Comparison of ENCODE assay signal across 8 mouse cellular contexts in the genomic region with DNA sequence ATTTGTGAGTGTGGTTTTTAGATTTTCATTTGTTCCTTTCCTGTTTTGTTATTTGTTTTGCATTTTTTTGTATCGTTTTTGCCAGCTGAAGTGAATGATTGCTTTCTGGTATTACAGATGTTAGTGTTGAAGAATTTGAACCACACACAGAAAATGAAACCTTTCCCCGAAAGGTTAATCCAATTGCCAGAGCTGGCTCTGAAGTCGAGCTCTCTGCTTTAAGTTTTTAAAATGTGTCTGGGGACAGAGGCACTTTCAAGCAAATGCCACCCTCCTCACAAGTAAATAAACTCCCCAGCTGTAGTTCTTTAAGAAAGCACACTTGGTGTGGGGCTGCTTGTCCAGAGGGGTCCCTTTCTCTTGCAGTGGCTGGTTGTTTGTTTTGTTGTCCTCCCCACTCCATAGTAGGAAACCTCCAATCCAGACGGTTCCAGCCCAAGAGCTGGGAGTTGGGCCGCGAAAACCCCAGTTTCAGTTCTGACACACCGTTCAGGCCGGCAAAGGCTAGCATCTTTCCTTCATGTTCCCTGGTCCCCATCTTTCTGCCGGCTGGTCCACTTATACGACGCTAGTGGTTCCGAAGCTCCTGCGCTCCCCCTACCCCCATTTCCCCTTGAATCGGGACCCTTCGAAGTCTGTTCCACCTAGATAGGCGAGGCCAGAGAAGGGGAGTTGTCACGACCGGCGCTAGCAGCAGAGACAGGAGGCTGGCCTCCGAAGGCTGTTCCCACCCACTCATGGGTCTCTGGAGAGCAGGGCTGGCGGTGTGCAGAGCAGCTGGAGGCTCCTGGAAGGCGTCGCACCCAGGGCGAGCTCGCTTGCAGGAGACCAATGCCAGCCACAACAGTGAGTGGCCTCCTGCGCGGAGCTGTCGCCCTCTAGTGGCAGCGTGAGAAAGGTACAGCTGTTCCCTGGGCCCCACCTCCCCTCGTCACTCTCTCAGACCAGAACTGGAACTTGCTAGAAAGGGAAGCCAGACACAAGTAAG. TPM values are rescaled to one million over a fixed set of nuclear protein-coding genes. Genes with fewer than 3 reads are reported as not detected.
DNase-seq lines count a peak whose midpoint lies in the region; ATAC-seq and TF ChIP-seq lines count a peak whose summit lies in the region.

No protein-coding gene starts in this region.

- no peaks in the 10 kb centered on the region for H3K9me3 ChIP-seq in E14TG2a.4 (ENCODE audit: low read length)
- H3K9me3 ChIP-seq in forebrain, embryonic 11.5 days (ENCODE audit: control insufficient read depth, low read length): no peaks in the 10 kb centered on the region; the same call in 1 of the 2 replicates
- H3K9me3 ChIP-seq in heart, embryonic 16.5 days (replicated peaks; ENCODE audit: control insufficient read depth, low read length): no peaks in the 10 kb centered on the region
- no peaks in the 10 kb centered on the region for H3K9me3 ChIP-seq in liver, embryonic 14.5 days (ENCODE audit: control insufficient read depth, low read length)
- no peaks in the 10 kb centered on the region for H3K9me3 ChIP-seq in stomach, embryonic 15.5 days

- TF ChIP-seq CTCF in E14TG2a.4 (conservative IDR thresholded peaks at IDR 0.05; ENCODE audit: low read length): peak; percentile 91
- peak; percentile 99 for TF ChIP-seq CTCF in liver, embryonic 14.5 days (IDR thresholded peaks at IDR 0.05; ENCODE audit: low read depth)

- peak overlapping the region; percentile 70 for H3K4me3 ChIP-seq in E14TG2a.4 (replicated peaks; ENCODE audit: low read length)
- peak overlapping the region; percentile 32 for H3K4me3 ChIP-seq in forebrain, embryonic 11.5 days (ENCODE audit: low read depth, low read length)
- peak overlapping the region; percentile 64 for H3K4me3 ChIP-seq in heart, embryonic 16.5 days (ENCODE audit: low read length)
- peak overlapping the region; percentile 43 to 47 for H3K4me3 ChIP-seq in liver, embryonic 14.5 days (ENCODE audit: insufficient read depth in 1 of 2, low read depth in 2 of 2, low read length in 2 of 2)
- H3K4me3 ChIP-seq in stomach, embryonic 15.5 days (replicated peaks): peak overlapping the region; percentile 53

- H3K27me3 ChIP-seq in E14TG2a.4 (ENCODE audit: insufficient read depth, low read length): peaks cover 62% of the 10 kb centered on the region
- H3K27me3 ChIP-seq in forebrain, embryonic 11.5 days (ENCODE audit: control insufficient read depth, insufficient read depth, low read length): no peaks in the 10 kb centered on the region
- H3K27me3 ChIP-seq in heart, embryonic 16.5 days (ENCODE audit: control insufficient read depth, insufficient read depth, low read length): no peaks in the 10 kb centered on the region
- no peaks in the 10 kb centered on the region for H3K27me3 ChIP-seq in liver, embryonic 14.5 days (ENCODE audit: control insufficient read depth, insufficient read depth, low read length)
- H3K27me3 ChIP-seq in stomach, embryonic 15.5 days (replicated peaks): no peaks in the 10 kb centered on the region

- H3K9ac ChIP-seq in forebrain, embryonic 11.5 days (ENCODE audit: low read length): peak overlapping the region; percentile 53
- H3K9ac ChIP-seq in heart, embryonic 16.5 days (ENCODE audit: low read length): peak overlapping the region; percentile 81
- H3K9ac ChIP-seq in liver, embryonic 14.5 days (replicated peaks): peak overlapping the region; percentile 7
- peak overlapping the region; percentile 22; the same call in 1 of the 2 replicates for H3K9ac ChIP-seq in stomach, embryonic 15.5 days

- H3K36me3 ChIP-seq in E14TG2a.4 (ENCODE audit: insufficient read depth, low read length): no peaks in the 10 kb centered on the region
- no peaks in the 10 kb centered on the region for H3K36me3 ChIP-seq in forebrain, embryonic 11.5 days (ENCODE audit: control insufficient read depth, insufficient read depth, low read length)
- H3K36me3 ChIP-seq in heart, embryonic 16.5 days (ENCODE audit: control insufficient read depth, insufficient read depth): no peaks in the 10 kb centered on the region
- H3K36me3 ChIP-seq in liver, embryonic 14.5 days (replicated peaks; ENCODE audit: control insufficient read depth, insufficient read depth, low read depth): no peaks in the 10 kb centered on the region
- H3K36me3 ChIP-seq in stomach, embryonic 15.5 days: no peaks in the 10 kb centered on the region

- no peak for TF ChIP-seq EP300 in liver, embryonic 14.5 days (IDR thresholded peaks at IDR 0.05; ENCODE audit: low read depth)

- WGBS in forebrain, embryonic 11.5 days: 8% methylated on average over 30 of the region's 30 CpGs
- WGBS in heart, embryonic 16.5 days: 6% methylated on average over 30 of the region's 30 CpGs
- WGBS in liver, embryonic 14.5 days (ENCODE audit: insufficient replicate concordance): 5% methylated on average over 30 of the region's 30 CpGs
- 5% methylated on average over 30 of the region's 30 CpGs for WGBS in stomach, embryonic 15.5 days

- no peak overlapping the region for H3K27ac ChIP-seq in forebrain, embryonic 11.5 days (ENCODE audit: low read depth, low read length)
- peak overlapping the region; percentile 77 for H3K27ac ChIP-seq in heart, embryonic 16.5 days (ENCODE audit: low read length)
- no peak overlapping the region for H3K27ac ChIP-seq in liver, embryonic 14.5 days
- H3K27ac ChIP-seq in stomach, embryonic 15.5 days: peak overlapping the region; percentile 80

- DNase-seq in c-Kit-positive CD71-positive TER-119-negative erythroid progenitor cells, embryonic 14.5 days (ENCODE audit: low read depth): peak; percentile 74
- peak; percentile 97 for DNase-seq in forebrain, embryonic 11.5 days (ENCODE audit: low spot score)
- DNase-seq in kidney, postnatal 36 days: peak; percentile 93 to 94
- DNase-seq in liver, embryonic 14.5 days (ENCODE audit: low read depth in 3 of 3, low spot score in 3 of 3): peak; percentile 51 to 58 (median 55)
- peak; percentile 94 for DNase-seq in neural tube, embryonic 10.5 days (ENCODE audit: extremely low spot score, low spot score)

- ATAC-seq in forebrain, embryonic 11.5 days (replicated peaks; ENCODE audit: low FRiP score): peak; percentile 91
- peak; percentile 96 for ATAC-seq in heart, embryonic 16.5 days (replicated peaks; ENCODE audit: extremely low read depth, insufficient read depth, low FRiP score)
- ATAC-seq in liver, embryonic 14.5 days (ENCODE audit: insufficient read depth): peak; percentile 85
- peak; percentile 95 for ATAC-seq in stomach, embryonic 15.5 days (ENCODE audit: insufficient read depth, low FRiP score, low read depth)

- H3K4me1 ChIP-seq in E14TG2a.4 (replicated peaks; ENCODE audit: low read depth, low read length): peaks cover 24% of the 10 kb centered on the region
- peaks cover 5% of the 10 kb centered on the region for H3K4me1 ChIP-seq in forebrain, embryonic 11.5 days (replicated peaks; ENCODE audit: control insufficient read depth, insufficient read depth, low read length)
- H3K4me1 ChIP-seq in heart, embryonic 16.5 days (ENCODE audit: control insufficient read depth, insufficient read depth, low read length): 0 out of 2 replicates have a peak, but pooled peaks cover 2% of the 10 kb centered on the region
- no peaks in the 10 kb centered on the region; a peak in 1 of 4 replicates for H3K4me1 ChIP-seq in liver, embryonic 14.5 days (replicated peaks; ENCODE audit: control insufficient read depth in 2 of 2, insufficient read depth in 2 of 2, low read length in 1 of 2)
- H3K4me1 ChIP-seq in stomach, embryonic 15.5 days: peaks cover 10% of the 10 kb centered on the region; the same call in 1 of the 2 replicates

- peak overlapping the region; percentile 79 for H3K4me2 ChIP-seq in forebrain, embryonic 11.5 days (ENCODE audit: low read depth, low read length, severe bottlenecking)
- peak overlapping the region; percentile 97 for H3K4me2 ChIP-seq in heart, embryonic 16.5 days (ENCODE audit: low read depth, low read length)
- H3K4me2 ChIP-seq in liver, embryonic 14.5 days (ENCODE audit: low read depth): peak overlapping the region; percentile 69
- H3K4me2 ChIP-seq in stomach, embryonic 15.5 days: peak overlapping the region; percentile 94

RNA-seq across cellular contexts. Expression of a gene that starts 25.0 kb away (rescaled TPM):
- polyA plus RNA-seq in forebrain, embryonic 11.5 days (2014; fragmentation: Nextera tagmentation; extraction: Ambion mirVana): 0.33 and 0.43 TPM in 2 replicates
- not detected in 2 replicates for polyA plus RNA-seq in heart, embryonic 16.5 days (2015; fragmentation: Nextera tagmentation; extraction: Ambion mirVana)
- polyA plus RNA-seq in liver, embryonic 14.5 days (2012; rRNA removed): 0.01 and 0.02 TPM in 2 replicates
- not detected in 2 replicates for polyA plus RNA-seq in liver, embryonic 14.5 days (2014; fragmentation: Nextera tagmentation; extraction: Ambion mirVana)
- 0.05 TPM in 1 of 2 replicates, not detected in the other for polyA plus RNA-seq in stomach, embryonic 15.5 days (2015; fragmentation: Nextera tagmentation; extraction: Ambion mirVana)

Comparison
In these comparisons a context has a peak if more than half of its experiments do, and no peak if none do; other contexts are left out.
1. H3K27ac ChIP-seq: peak in heart, embryonic 16.5 days (single experiment) and stomach, embryonic 15.5 days (single experiment); none in forebrain, embryonic 11.5 days (single experiment) and liver, embryonic 14.5 days (single experiment).
2. H3K9ac ChIP-seq: peak in every context shown above with its lines; median percentile 81 in heart, embryonic 16.5 days; 53 in forebrain, embryonic 11.5 days; 22 in stomach, embryonic 15.5 days; 7 in liver, embryonic 14.5 days.
3. Peak in every context shown above with its lines, with median percentiles within 50 percentile points of each other: H3K4me3 ChIP-seq, DNase-seq, ATAC-seq and H3K4me2 ChIP-seq.